Mouse (Mus musculus): Measurements from ENCODE around the gene Hoxa5.

The Hoxa5 gene

DNA sequence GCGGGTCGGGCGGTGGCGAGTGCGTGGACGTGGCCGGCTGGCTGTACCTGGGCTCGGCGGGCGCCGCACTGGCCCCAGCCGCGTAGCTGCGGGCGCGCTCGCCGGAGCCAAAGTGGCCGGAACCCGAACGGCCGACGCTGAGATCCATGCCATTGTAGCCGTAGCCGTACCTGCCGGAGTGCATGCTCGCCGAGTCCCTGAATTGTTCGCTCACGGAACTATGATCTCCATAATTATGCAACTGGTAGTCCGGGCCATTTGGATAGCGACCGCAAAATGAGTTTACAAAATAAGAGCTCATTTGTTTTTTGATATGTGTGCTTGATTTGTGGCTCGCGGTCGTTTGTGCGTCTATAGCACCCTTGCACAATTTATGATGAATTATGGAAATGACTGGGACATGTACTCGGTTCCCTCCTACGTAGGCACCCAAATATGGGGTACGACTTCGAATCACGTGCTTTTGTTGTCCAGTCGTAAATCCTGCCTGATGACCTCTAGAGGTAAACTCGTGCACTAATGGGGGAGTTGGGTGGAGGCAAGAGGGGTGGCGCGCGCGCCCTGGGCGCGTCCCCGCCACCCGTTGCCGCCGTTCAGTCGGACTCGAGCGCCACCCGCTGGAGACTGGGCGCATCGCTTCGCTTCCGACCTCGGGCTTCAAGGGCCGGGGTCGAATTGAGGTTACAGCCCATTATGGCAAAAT is at the start of gene Hoxa5:
Hoxa5 (minus strand) TSS at position 538 of the 703 bp plus-strand sequence.
- no peak for DNase-seq (ENCODE audit: low read depth, low spot score)

DNA sequence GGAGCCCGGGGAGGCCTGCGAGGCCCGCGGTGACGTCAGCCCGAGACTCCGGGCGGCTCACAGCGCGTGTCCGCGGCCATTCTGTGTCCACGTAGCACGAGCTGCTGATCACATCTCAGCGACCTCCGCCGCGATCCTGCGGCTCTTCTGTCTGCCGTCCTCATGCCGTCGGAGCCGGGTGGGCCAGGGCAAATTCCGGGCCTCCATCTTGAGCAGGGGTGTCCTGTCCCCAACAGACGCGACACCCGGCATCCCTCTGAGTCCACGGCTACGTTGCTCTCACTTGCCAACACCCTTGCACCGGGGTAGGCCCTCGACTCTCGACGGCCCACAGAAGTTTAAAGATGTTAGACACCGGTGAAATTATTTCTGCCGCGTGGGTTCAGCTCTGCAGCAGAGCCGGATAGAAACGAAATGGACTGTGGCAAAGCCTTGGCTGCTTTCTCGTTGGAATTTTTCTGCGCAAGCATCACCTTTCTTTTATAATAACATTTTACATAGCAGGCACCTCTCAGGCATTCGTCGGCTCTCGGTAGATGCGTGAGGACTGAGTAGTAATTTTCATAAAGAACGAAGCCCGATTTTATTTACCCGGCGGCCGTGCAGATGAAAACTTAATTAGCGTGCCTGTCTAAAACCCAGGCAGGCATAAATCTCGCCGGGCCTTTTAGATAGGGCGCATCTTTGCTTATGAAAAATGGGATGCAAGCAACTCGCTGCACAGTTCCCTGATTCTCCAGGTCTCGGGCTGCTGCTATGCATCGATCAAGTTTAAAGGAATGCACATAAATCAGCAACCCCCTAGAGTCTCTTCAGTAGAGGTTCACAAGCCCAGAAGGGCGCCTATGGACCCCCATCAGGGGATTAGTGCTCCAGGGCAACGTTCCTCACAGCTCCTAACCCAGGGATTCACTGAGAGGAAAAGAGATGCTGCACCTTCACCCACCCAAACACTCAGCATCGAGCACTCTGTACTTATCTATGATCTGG is 49.4 kb upstream of the Hoxa5 start:
- DNase-seq (ENCODE audit: low read depth, low spot score): peak; percentile 45

DNA sequence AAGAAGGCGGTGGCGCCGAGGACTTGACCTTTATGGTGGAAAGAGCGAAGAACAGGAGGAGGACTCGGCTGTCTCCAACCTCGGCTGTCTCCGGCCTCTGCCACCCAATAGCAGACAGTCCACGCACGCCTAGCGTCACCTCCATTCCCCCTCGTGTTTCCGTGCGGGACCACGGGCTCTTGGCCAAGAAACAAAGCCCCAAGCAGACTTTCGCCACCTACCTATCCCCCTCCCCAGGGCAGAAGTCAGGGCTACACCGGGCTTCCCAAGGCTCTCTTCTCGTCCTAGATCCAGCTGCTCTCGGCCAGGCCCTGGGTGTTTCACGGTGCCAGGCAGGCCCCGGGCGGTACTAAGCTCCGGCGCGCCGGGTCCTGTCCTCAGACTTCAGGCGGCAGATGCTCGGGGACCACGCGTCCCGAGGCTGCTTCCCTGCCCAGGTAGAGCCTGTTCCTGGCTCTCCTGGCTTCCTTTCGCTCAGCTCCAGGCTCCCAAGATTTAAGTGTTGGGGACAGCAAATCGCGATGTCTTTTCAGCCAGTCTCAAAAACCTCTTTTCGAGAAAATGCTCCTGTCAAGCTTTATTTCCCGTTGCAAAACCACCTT is 48.5 kb upstream of the Hoxa5 start:
- no peak for DNase-seq (ENCODE audit: low read depth, low spot score)

DNA sequence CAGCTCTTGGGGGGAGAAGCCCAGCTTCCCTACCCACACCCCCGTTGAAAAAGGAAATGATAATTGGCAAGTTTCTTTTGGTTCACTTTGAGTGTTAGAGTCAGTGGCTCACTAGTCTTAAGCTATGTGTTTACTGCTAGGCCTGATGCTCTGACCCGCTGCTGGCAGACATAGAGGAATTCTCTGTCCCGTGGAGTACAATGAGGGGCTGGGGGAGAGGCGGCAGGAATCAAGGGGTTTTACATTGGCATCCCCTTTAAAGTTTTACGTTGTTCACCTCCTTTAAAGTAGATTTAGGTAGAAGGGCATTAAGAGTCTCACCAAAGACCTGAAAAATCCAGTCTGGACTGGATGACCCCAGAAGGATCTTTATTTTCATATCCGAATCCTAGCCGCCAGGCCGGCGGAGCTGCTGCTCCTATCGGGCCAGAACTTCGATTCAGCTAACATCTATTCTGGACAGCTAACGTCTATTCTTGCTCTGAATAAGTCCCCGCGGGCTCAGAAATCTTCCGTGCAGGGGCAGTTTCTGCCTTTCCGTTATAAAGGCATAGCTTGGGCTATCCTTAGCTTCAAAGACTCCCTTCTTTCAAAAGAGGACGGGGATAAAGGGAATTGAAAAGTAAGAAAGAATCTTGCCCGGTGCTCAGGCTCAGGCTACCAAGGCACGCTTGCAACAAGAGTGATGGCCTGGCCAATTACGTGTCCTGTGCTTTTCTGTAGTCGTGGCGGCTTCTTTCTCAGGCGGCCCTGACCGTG is 47.8 kb upstream of the Hoxa5 start:
- no peak for DNase-seq (ENCODE audit: low read depth, low spot score)

DNA sequence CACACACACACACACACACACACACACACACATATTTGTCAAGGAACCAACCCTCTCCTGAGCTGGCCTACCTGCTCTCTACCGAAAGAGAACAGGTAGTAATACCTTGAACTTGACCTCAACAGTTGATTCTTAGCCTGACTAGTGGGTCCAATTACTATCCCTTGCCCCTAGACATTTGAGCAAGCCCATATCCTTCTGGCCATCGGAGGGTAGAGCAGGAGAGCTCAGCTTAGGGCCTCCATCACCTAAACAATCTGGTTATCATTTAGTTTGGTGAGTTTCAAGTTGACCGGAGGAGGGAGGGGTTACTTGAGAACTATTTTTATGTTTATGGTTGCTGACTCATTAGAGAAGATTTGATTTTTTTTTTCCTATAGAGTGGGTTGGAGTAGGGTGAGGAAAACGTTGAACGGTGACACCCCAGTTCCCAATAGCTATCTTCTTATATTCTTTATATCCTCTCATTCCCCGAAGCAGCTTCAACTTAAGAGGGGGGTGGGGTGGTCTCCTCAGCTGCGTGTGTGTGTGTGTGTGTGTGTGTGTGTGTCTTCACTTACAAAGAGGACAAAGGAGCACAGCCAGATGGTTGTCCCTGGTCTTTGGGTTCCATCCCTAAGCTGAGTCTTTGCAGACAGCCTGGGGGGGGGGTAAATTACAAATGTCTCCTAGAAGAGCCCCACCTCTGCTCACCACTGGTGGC is 46.9 kb upstream of the Hoxa5 start:
- DNase-seq (ENCODE audit: low read depth, low spot score): no peak

DNA sequence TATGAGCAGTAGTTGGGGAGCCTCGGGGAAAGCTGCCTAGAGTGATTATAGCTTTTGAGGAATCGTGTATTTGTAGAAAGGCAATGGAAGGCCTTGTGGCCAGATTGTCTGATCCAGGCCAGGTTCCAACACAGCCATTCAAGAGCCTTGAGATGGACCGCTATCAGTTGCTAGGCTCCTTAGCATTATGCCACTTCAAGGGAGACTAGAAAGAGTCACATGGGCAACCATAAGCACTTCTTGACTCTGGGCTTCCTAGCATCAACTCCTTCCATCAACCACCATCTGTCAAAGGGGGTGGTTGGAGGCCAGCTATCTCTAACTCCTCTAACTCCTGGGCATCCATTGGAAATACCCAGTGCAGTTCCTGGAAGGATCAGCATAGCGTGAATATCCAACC is 45.4 kb upstream of the Hoxa5 start:
- DNase-seq (ENCODE audit: low read depth, low spot score): no peak

DNA sequence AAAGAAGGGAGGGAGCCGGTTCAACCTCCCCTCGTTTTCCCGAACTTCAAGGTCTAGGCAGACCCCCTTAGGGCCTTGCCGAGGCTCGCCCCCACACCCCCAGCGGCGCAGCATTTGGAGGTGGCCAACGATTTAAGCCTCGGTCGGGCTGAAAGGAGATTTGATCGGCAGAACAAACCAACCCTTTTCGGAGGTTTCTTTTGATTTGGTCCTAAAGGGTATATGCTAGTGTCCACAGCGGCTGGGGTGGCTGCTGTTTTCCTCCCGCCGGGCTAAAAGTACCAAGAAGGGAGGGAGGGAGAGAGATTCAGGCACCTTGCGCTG is 45.0 kb upstream of the Hoxa5 start:
- no peak for DNase-seq (ENCODE audit: low read depth, low spot score)

DNA sequence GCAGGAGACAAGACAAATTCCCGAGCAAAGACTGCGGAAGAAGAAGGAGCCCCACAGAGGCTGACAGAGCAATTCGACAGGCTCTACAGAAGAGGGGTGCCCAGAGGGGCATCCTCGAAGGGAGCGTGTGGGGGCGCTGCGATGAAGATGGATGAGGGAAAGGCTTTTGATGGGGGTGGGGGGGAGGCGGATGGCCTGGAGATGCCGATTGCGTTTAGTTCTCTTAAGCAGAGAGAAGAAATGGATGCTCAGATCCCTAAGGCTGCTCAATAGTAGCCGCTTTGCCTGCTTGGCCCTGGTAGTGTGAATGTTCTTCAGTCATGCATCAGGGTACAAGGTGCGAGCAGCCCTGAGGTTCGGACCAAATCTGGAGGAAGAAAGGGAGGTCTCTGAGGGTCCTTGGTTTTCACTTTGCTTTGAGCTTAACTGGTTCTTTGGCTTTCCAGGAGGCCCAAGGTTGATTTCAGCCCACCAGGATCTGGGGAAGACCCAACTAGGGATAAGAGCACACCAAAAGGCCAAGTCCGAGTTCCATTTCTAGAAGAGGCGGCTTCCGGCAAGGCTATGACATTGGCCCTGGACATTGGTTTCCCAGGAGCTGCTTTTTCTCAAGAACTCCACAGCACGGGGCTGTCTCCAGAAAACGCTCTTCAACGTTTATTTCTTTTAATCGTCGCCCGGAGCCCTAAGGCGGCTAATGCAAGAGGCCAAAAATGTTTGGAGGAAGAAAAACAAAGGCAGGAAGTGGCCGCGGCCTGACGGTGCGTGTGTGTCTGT is 44.4 kb upstream of the Hoxa5 start:
- no peak for DNase-seq (ENCODE audit: low read depth, low spot score)

DNA sequence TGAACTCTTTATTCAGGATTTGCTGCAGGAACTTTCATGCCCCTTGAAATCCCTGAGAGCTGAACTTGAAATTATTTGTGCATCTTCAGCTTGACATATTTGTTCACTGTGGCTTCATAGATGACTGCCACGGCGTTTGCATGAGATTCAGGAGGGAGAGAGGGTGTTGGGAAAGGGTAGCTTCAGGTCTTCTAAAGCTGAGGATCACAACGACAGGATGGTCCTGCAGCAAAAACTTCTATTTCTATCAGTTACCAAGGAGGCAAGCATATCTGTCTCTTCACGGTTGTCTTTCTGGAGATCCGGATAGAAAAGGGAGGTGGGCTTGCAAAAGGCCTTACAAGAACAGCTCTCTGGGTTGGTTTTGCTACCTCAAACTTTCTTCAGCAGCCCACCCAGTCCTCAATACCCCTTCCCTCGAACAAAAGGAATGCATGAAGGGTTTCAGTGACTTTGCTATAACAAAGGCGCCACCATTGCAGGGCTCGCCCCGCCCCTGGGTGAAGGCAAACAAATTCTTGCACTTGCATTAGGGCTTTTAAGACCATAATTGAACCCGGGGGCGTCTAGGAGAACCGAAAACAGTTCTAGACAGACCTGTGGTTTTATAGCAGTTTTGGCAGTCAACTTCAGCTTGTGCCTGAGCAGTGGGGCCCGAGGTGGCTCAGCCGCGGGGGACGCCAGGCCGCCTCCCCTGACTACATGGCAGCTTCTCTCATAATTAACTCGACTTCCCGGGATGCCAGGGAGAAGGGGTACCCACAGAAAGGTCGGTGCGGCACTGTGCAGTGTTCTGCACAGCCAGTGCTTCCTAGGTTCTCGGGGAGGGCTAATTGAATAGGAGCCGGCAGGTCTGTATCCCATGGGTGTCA is 43.6 kb upstream of the Hoxa5 start:
- DNase-seq (ENCODE audit: low read depth, low spot score): no peak

DNA sequence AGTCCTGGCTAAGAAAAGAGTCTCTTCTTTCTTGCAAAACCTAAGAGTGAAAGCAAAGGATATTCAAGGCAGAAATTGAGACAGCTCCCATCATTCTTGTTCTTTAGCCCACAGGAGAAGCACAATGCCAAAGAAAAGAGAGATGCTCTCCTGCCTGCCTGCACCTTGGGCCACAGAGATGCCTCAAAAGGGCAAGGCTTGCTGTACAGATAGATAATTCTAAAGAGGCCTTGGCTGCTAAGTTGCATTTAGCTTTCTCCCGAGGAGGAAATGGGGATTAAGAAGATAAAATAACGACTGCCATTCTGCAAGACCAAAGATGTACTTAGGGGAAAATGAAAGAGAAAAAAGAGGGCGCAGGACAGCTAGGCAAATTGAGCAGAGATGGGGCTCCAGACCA is 42.5 kb upstream of the Hoxa5 start:
- no peak for DNase-seq (ENCODE audit: low read depth, low spot score)

DNA sequence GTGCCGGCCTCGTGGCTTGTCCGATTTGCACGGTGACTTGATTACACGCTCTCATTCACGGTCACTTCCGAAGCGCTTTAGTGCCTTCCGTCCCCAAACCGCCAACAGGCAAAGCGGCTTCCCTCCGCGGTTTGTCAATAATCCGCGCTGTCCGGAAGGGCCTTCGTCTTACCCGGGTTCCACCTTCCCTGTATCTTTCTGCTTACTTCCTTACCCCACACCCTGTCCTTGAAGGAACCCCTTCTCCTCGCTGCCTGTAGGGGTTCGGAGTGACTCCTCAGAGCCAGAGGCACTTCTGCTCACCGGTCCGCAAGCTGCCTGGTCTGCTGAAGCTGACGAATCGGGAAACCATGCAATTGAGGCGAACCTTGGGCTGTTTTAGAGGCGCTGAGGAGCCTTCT is 42.0 kb upstream of the Hoxa5 start:
- DNase-seq (ENCODE audit: low read depth, low spot score): no peak

DNA sequence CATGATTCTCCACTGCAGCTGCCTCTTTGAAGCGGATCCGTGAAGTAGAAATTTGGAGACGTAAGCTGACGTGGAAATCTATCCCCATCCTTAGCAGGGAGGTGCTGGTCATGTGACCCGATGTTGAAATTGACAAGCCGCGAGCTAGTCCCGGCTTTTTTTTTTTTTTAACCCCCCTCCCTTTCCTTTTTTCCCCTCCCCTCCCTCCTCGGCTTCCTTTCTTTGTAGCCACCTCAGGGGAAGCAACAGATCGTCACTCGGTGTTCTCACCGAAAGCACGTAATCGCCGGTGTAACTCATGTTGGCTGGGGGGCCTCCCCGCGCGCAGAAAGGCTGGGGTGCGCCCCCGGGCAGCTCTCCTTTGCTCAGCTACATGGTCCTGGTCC is 41.4 kb upstream of the Hoxa5 start, which contains the start of gene Hoxa11:
Hoxa11 (minus strand) TSS at position 54 of the 386 bp plus-strand sequence.
- DNase-seq (ENCODE audit: low read depth, low spot score): peak; percentile 43

DNA sequence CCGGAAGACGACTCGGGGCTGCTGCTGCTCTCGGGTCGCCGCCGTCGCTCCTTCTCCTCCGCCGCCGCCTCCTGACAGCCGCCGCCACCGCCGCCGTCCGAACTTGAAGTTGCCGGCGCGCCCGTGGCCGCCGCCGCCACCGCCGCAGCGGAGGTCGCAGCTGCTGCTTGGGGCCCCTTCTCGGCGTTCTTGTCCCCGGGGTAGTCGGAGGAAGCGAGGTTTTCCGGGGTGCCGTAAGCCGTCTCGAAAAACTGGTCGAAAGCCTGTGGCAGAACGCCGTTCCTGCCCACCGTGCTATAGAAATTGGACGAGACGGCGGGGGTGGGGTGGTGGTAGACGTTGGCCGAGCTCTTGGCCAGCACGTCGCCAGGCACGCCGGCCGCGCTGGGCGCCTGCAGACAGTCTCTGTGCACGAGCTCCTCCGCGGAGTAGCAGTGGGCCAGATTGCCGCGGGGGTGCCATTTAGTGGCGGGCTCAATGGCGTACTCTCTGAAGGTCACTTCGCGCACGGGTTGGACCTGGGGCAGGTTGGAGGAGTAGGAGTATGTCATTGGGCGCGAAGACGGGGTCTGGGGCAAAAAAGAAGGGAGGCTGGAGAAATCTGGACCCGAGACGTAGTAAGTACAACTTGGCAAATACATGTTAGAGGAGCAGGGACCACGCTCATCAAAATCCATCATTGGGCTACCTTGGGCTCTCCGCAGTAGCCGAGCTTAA is 40.8 kb upstream of the Hoxa5 start:
- peak; percentile 41 for DNase-seq (ENCODE audit: low read depth, low spot score)

DNA sequence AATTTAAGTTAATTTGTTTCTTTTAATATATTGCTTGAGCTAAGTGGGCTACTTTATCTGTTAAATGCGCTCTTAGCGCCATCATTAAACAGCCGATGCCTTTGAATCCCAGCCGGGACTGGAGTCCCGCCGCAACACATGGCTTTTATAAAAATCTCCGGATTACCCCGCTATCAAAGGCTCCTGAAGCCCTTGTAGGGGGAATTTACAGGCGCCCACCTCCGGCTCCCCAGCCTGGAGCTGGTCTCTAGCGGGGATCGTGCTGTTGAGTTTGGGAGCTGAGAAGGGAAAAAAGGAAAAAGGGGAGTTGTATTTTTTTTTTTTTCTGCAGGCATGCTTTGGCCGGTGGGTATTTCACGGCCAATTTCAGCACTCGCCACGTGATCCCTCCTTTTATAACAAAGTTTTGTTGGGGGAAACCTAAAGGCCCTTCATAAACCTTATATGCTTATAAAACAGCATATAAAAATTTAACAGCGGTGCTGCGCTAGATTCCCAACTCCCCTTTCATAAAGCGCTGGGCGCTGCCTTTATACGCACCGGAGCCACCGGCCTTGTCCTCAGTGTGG is 40.2 kb upstream of the Hoxa5 start:
- DNase-seq (ENCODE audit: low read depth, low spot score): no peak

DNA sequence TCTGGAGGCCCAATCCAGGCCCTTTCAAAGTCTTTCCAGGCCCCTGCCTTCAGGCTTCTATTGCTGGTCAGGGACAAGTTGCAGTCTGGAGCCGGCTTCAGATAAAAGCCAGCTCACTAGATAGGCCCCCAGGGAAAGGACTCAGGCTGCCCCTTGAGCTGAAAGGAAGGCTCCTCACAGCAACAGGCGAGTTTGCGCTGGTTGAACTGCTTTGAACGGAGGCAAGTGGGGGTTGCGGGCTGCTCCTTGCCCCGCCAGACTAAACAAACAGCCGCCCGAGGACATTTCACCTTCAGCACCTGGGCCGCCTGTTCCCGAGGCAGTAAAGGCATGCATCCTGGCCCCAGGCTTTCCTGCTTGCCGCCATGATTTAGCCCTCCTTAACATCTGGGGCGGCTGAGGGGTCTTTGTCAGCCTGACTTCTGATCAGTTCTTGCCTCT is 39.3 kb upstream of the Hoxa5 start:
- no peak for DNase-seq (ENCODE audit: low read depth, low spot score)

DNA sequence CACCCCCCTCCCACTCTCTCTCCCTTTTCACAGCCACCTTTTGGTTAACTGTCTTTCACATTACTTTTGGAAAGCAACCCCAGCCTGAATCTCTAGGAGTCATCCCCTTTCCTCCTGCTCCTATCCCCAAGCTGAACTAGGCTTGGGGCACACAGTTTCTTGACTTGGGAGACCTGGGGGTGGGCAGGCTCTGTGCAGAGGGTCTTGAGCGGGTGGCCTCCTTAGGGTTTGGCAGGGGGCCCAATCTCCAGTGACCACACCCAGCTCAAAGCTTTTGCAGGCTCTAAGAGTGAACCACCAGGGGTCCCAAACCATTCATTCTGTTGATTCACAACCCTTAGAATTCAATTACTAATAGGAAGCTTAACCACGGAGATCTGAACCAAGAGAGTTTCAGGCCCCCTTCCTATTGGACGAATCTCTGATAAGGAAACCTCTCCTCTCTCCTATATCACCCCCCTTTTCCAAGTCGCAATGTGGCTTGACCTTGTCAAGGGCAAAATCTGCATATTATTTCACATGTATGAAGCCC is 38.5 kb upstream of the Hoxa5 start:
- no peak for DNase-seq (ENCODE audit: low read depth, low spot score)

DNA sequence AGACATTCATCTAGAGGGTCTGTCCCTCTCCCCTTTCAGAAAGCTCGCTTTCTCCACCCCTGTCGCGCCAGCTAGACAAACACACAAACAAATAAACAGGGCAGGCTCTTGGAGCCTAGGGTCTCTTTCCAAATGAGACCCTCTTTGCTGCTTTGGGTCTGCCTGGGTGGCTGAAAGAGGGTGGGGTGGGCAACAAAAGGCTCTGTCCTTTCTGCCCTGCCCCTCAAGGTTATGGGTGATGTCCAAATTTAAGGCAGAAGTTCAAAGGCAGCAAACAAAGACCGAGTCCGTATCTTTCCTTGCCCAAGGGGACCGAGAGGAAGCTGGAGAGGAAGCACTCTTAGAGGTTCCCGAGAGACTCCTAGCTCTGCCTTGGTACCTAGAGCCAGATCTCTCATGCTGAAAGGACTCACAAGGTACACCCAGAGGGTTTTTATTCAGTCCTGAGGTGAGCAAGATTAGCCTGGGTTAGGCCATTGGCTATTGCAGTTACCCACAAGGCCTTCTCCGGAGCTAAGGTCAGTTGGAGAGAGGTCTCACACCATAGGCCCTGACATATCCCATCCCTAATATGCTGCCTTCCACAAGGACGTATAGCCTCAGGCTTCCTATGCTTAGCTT is 36.7 kb upstream of the Hoxa5 start:
- DNase-seq (ENCODE audit: low read depth, low spot score): no peak
